Mouse (Mus musculus) left cerebral cortex, postnatal 25 days (tissue): ENCODE data around the gene Map4k2. TPM values are rescaled to one million over a fixed set of nuclear protein-coding genes. Genes with fewer than 3 reads are reported as not detected.

ENCODE experiments used
- DNase-seq, 2 experiments: peaks; one replicate each; pipeline ENCODE4 v3.0.0; 2022; ENCODE audit warnings: low spot score in 2 of 2, mixed read lengths in 1 of 2
- intact Hi-C: fragments of 180-260 bp; cut with DNase I; formaldehyde crosslinking; loops from one replicate; pipeline ENCODE4 v1.15.1; 2025
- microRNA-seq, 2 experiments: library from miRNA; unstranded; fragments of <30 nt; microRNA quantifications; one replicate each; pipeline ENCODE4 v1.2.0; 2022
- total RNA-seq, 2 experiments: library from RNA; stranded (reverse); gene quantifications; 2 replicates each; pipeline ENCODE4 v1.2.3; 2021

The Map4k2 gene
- total RNA-seq, 2 experiments from 2014 or later: 83.3 to 92.3 TPM

DNA sequence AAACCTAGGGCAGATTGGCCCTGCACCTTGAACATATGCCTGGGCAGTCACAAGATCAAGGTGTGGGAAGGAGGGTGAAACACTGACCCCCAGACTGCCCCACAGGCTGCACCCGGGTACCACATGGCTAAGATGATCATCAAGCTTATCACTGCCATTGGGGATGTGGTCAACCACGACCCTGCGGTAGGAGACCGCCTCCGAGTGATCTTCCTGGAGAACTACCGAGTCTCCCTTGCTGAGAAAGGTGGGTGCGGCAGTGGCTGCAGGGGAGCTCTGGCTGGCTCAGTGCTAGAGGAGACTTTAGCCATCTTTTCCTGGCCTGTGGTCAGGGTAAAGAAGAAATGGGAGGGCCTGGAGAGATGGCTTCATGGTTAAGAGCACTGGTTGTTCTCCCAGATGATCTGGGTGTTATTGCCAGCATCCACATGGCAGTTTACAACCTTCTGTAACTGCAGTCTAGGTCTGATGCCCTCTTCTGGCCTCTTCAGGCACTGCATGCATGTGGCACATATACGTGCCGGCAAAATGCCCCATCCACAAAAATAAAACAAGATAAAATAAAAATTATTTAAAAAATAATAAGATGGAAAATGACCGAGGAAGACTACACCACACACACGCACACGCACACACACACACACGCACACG lies 51.9 kb downstream of the Map4k2 start:
- DNase-seq: no peak
- intact Hi-C loops: no loop called here

DNA sequence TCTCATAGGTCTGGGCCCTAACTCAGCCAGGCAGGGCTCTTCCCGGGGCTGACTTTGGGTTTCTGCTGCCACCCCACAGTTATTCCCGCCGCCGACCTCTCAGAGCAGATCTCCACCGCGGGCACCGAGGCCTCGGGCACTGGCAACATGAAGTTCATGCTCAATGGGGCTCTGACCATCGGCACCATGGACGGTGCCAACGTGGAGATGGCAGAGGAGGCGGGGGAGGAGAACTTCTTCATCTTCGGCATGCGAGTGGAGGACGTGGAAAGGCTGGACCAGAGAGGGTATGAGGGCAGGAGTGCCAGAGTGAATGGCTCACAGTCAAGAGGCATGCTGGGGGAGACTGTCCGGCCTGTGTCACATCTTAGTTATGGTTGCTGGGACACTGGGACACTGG lies 52.7 kb downstream of the Map4k2 start:
- intact Hi-C loops: no loop called here
- DNase-seq: no peak

DNA sequence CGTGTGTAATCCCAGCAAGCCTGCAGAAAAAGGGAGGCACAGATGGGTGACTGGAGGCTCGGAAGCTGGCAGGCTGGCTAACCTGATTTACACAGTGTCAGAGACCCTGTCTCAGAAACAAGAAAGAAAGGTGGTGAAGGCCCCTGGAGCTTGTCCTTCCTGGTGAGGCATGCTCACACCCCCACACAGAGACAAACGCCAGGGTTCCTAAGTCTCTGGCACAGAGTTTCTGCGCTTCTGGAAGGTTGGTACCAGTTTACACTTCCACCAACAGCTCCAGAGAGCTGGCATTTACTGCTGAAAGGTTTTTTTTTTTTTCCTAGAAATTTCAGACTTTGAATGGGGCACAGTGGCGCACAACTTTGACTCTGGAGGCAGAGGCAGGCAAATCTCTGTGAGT lies 55.3 kb downstream of the Map4k2 start:
- peak in 1 of 2 experiments; percentile 52 for DNase-seq
- intact Hi-C loops: no loop called here

DNA sequence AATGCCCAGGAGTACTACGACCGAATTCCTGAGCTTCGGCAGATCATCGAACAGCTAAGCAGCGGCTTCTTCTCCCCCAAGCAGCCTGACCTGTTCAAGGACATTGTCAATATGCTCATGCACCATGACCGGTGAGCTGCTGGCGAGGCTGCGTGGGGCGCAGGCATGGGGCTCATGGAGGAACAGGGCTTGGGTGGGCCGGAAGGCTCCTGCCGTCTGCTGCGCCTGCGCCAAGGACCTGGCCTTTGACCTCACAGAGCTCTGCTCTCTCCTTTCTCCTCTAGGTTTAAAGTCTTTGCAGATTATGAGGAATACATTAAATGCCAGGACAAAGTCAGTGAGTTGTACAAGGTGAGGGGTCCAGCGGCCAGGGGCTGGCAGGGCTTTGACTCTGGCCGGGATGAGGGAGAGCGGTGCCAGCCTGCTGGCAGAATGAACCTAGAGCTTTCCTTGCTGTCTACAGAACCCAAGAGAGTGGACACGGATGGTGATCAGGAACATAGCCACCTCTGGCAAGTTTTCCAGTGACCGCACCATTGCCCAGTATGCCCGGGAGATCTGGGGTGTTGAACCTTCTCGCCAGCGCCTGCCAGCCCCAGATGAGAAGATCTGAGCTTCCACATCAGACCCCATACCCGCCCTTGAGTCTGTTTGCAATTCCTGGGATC lies 56.8 kb downstream of the Map4k2 start:
- DNase-seq: no peak
- intact Hi-C loops: no loop called here

GRCm38 (mm10) chr19:6398447-6399284 lies 57.7 kb downstream of the Map4k2 start:
- DNase-seq: no peak
- intact Hi-C loops: no loop called here

DNA sequence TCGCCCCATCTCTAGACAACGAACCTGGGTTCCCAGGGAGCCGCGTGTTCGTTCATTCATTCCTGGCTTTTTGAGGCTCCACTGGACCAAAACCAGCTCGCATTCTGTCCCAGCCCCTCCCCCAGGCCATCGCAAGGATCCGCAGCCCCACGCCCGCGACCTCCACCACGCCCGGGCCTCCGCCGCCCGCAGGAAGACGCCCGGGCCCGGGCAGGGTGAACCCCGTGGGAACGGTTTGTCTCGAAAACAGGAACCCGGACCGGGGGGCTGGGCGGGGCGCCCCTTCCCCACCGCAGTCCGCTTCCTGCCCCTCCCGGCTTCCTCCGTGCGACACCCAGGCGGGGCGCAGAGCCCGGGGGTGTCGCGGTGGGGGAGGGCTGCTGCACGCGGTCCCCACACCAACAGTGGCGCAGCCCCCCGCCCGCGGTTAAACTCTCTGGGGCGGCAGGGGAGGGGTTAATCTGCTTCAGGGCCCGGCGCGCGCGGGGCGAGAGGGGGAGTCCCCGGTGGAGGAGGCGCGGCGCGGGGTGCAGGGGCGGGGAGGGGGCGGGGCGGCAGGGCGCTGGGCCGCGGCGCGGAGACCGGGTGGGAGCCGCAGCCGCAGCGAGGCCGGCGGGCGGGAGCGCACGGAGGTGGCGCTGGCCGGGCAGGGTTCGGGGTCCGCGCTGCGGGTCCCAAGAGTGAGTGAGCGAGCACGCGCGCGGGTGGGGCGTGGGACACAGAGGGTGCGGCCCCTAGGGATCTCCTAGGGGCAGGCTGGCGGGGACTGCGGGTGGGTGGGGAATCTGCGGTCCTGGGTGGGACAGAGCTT lies 58.6 kb downstream of the Map4k2 start, which contains the start of gene Rasgrp2:
Gene Rasgrp2, plus strand, starts transcription at position 56 of the 811 bp plus-strand sequence.
- intact Hi-C loops: no loop called here
- DNase-seq: no peak

- intact Hi-C loops: no loop called here
- DNase-seq: no peak
Observed at GRCm38 (mm10) chr19:6400096-6401086, 59.5 kb downstream of the Map4k2 start.

GRCm38 (mm10) chr19:6401131-6401815 lies 60.3 kb downstream of the Map4k2 start:
- intact Hi-C loops: no loop called here

GRCm38 (mm10) chr19:6401951-6402350 lies 61.0 kb downstream of the Map4k2 start:
- no peak for DNase-seq
- intact Hi-C loops: no loop called here

More at GRCm38 (mm10) chr19:6401131-6401815, 60.3 kb downstream of the Map4k2 start:
- peak in 1 of 2 experiments; percentile 49 for DNase-seq

DNA sequence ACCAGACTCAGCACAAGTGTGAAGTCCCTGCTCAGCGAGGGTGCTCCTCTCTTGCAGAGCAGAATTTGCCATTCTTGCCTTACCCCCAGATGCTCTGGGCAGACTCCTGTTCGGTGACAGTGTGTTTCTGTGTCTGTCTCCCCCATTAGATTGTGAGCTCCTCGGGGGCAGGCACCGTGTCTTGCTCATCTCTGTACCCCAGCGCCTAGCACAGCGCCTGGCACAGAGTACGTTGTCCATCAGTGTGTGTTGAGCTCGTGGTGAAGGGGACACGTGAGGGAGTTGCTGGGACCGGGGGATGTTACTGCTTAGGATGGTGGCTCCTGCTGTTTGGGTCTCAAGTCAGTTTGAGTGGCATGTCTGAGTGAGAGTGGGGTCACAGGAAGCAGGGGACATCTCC lies 62.9 kb downstream of the Map4k2 start:
- intact Hi-C loops: no loop called here
- no peak for DNase-seq

Small RNA genes within 50 kb of the gene (microRNA-seq; reads per million reads assigned to microRNA genes)
- gene Mir6989: 3.2 to 5.0 reads per million in 2 experiments

Other genes with a start within 250 kb of the Map4k2 start
- not detected for gene AC131692.1, start 246.7 kb upstream of the Map4k2 start, total RNA-seq
- gene Naaladl1, start 235.4 kb upstream of the Map4k2 start, total RNA-seq: under 1 TPM in 1 of 2 experiments, not detected in 1; 0.21 TPM
- gene Sac3d1, start 222.5 kb upstream of the Map4k2 start, total RNA-seq: 10 to 100 TPM; 23.7 to 25.0 TPM
- 10 to 100 TPM; 36.2 to 43.6 TPM for gene Snx15, start 212.8 kb upstream of the Map4k2 start, total RNA-seq
- under 1 TPM in 1 of 2 experiments, not detected in 1; 0.71 TPM for gene Batf2, start 200.2 kb upstream of the Map4k2 start, total RNA-seq
- 10 to 100 TPM; 71.5 to 76.8 TPM for gene Arl2, start 199.6 kb upstream of the Map4k2 start, total RNA-seq
- gene Majin, start 156.7 kb upstream of the Map4k2 start, total RNA-seq: under 1 TPM in 1 of 2 experiments, not detected in 1; 0.53 TPM
- gene Gpha2, start 114.8 kb upstream of the Map4k2 start, total RNA-seq: not detected
- gene Ppp2r5b, start 105.3 kb upstream of the Map4k2 start, total RNA-seq: 100 to 1,000 TPM; 153 to 165 TPM
- gene Atg2a, start 99.5 kb upstream of the Map4k2 start, total RNA-seq: 10 to 100 TPM; 33.1 to 35.6 TPM
- gene Ehd1, start 64.4 kb upstream of the Map4k2 start, total RNA-seq: 10 to 100 TPM; 35.9 to 40.3 TPM
- gene Cdc42bpg, start 34.7 kb upstream of the Map4k2 start, total RNA-seq: 1 to 10 TPM; 2.7 to 2.9 TPM
- gene Men1, start 6.2 kb upstream of the Map4k2 start, total RNA-seq: 10 to 100 TPM; 69.7 to 70.0 TPM
- gene Sf1, start 22.6 kb downstream of the Map4k2 start, total RNA-seq: 100 to 1,000 TPM; 180 to 195 TPM
- gene Pygm, start 43.3 kb downstream of the Map4k2 start, total RNA-seq: 10 to 100 TPM; 26.8 to 35.5 TPM
- 10 to 100 TPM; 49.8 to 86.4 TPM for gene Rasgrp2, start 58.2 kb downstream of the Map4k2 start, total RNA-seq
- 100 to 1,000 TPM; 627 to 654 TPM for gene Nrxn2, start 77.6 kb downstream of the Map4k2 start, total RNA-seq
- gene Slc22a12, start 201.9 kb downstream of the Map4k2 start, total RNA-seq: under 1 TPM; 0.18 to 0.21 TPM